Mouse (Mus musculus) cerebellum, adult 9-11 months (tissue): Measurements from ENCODE around the gene Gm14124.
"Not testable (repeated sequence)": the region's sequence is repeated elsewhere in the genome, so short reads cannot be mapped to it uniquely, and the experiment has no call there.

Experiments
- DNase-seq: peaks from one replicate; pipeline ENCODE4 v3.0.0; 2022

Gene Gm14124

DNA sequence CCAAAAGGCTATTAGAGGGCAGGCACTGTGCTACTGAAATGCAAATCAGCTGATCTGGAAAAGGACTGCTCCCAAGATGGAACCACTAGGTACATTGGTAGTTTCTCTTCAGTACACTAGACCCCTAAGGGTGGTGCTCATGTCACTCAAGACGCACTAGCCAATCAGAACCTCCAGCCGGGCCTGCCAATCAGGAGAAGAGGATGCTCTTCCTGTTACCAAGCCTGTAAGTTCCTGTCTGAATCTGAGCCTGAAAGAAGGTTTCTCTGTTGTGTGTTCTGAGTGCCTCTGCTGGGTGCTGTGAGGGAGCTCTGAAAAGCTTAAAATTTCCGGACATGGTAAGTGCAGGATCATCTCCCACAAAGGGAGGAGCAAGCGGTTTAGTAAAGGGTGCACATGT lies at the start of gene Gm14124:
Gm14124 (plus strand) TSS at position 227 of the 400 bp plus-strand sequence.
- DNase-seq = not testable (repeated sequence)

DNA sequence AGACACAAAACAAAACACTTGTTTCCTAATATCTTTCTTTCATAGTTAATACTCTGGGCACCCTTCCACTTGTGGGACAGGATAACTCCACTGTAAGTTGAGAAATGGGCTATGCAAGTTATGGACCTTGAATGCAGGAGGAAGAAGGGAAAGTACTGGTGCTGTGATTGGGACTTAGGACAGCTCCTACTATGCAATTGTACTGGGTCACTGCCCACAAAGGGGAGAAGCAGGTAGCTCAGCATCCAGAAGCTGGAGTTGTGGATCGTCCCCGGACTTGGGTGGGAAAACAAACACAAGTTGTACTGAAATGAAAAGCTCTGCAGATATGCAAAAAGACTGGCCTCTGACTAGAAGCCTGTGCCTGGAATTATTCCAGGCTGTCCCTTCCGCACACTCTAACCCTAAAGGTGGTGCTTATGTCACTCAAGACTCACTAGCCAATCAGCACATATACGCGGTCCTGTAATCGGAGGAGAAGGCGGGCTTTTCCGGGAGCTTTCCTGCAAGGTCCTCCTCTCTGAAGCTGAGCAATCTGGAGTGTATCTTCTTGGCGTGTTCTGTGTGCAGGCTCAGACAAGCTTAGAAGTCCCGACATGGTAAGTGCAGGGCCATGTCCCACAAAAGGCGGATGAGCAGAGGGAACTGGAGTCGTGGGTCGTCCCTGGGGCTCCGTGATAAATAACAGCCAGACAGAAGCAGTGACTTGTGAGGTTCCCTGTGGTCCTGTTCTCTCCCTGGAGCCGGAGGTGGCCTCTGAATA lies 39.5 kb upstream of the Gm14124 start, which contains the start of gene Zfp937:
Zfp937 (plus strand) TSS at position 474 of the 763 bp plus-strand sequence.
- peak; percentile 92 for DNase-seq

DNA sequence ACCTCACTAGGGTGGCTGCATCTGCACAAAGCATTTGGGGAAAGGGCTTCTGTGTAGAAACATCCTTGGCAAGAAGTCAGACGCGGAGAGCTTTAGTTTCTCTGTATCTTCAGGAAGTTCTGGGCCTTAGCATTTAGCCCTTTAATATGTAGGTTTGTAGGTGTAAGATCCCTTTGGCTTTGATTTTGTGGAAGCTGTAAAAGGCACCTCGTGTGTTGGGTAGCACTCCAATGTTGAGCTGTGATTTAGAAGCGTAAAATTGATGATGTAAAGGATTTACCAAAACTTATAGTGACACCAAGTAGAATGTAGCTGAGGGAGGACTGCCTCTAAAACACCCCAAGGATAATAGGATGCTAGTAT lies 39.0 kb upstream of the Gm14124 start:
- not testable (repeated sequence) for DNase-seq

- not testable (repeated sequence) for DNase-seq
These were observed 34.1 kb upstream of the Gm14124 start for GRCm38 (mm10) chr2:150223263-150223662.

- DNase-seq = no peak
These were observed 14.1 kb upstream of the Gm14124 start for GRCm38 (mm10) chr2:150243211-150243610.

- DNase-seq = not testable (repeated sequence)
These were observed 1.8 kb upstream of the Gm14124 start, which contains the start of gene Gm21994 for GRCm38 (mm10) chr2:150255491-150255890. Gene Gm21994 (minus strand): TSS chr2:150255591.

DNA sequence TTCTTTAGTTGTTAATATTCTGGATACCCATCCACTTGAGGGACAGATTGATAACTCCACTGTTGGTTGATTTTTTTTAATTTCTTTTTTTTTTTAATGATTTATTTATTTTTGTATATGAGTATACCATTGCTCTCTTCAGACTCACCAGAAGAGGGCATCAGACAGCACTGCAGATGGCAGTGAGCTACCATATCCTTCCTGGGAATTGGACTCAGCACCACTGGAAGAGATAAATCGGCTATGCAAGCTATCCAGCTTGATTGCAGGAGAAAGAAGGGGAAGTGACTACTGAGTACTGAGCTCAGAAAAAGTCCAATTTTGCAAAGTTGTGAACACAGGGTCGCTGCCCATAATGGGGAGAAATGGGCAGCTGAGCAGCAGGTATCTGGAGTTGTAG lies 456 bp upstream of the Gm14124 start:
- not testable (repeated sequence) for DNase-seq

GRCm38 (mm10) chr2:150293669-150294068 lies 36.4 kb downstream of the Gm14124 start:
- no peak for DNase-seq

GRCm38 (mm10) chr2:150299096-150299495 lies 41.8 kb downstream of the Gm14124 start:
- no peak for DNase-seq

DNA sequence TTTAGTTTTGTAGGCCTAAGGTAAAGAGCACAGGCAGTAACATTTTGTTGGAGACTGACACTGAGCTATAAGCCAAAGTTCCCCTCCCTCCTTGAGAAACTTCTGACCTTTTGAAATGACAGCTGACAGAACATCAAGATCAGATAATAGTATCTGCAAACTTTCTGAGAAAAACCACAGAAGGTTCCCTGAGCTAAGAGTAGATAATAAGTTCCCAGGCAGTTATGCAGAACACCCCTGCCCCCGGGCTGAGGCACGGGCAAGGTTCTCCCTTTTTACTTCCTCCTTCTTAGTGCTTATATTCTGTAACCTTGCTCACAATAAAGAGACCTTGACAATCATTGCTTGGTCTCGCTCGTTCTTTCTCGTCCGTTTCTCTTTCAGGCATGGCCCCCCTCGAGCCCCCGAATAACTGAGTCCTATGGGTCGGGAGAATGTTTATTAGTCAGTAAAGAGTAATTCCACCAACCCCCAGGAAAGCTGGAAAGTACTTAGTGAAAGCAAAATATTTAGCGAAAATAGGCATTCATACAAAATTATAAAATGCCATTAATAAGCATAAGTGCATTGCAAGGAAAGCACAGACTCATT lies 50.0 kb downstream of the Gm14124 start:
- DNase-seq = no peak

- peak; percentile 90 for DNase-seq
These were observed 53.9 kb downstream of the Gm14124 start for GRCm38 (mm10) chr2:150310952-150311884.

GRCm38 (mm10) chr2:150316140-150316539 lies 58.8 kb downstream of the Gm14124 start:
- no peak for DNase-seq

DNA sequence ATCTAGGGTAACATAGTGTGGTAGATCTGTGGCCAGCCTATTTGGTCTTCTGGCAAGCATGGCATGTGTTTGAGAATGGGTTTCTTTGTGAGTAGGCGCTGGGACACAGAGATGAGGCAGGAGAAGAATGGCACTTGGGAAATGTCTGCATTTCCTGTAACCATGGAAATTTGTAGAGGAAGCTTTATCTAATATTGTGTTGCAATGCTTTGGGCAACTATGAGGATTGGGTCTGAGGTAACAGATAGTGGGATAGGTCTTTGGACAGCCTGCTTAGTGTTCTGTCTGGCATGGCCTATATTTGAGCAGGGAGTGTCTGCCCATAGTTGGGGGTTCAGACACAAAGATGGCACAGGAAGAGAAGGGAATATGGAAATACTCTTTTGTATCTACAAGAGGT lies 61.7 kb downstream of the Gm14124 start:
- DNase-seq = no peak
